Mouse (Mus musculus) liver, embryonic 11.5 days (tissue): Measurements from ENCODE around the gene Efna4. TPM values are rescaled to one million over a fixed set of nuclear protein-coding genes. Genes with fewer than 3 reads are reported as not detected.
A peak's percentile ranks its signal among the peaks of the same experiment; 100 is the strongest.

Source experiments
- ATAC-seq: fragments of 200-750 bp; cut with Nextera tagmentation; replicated peaks from 2 replicates; pipeline ENCODE4 v1.8.0; 2017; ENCODE audit warnings: moderate number of reproducible peaks, mild to moderate bottlenecking, moderate TSS enrichment, moderate library complexity; ENCODE audit not compliant: low FRiP score
- DNase-seq: peaks from one replicate; pipeline ENCODE4 v3.0.0-alpha.2; 2017; ENCODE audit warnings: low spot score
- H3K27ac ChIP-seq: fragments of 300-500 bp; sonication (generic); 2 replicates; pipeline ENCODE4 v1.5.1; 2014; ENCODE audit warnings: mild to moderate bottlenecking, low read depth, low read length, control low read depth
- H3K27me3 ChIP-seq: fragments of 300-500 bp; sonication (generic); replicated peaks from 2 replicates; pipeline ENCODE4 v1.6.1; 2014; ENCODE audit warnings: low read length, mixed read lengths; ENCODE audit not compliant: control insufficient read depth, insufficient read depth
- H3K36me3 ChIP-seq: fragments of 300-500 bp; sonication (generic); 2 replicates; pipeline ENCODE4 v1.6.1; 2014; ENCODE audit warnings: mild to moderate bottlenecking, low read length, moderate library complexity, mixed read lengths; ENCODE audit not compliant: control insufficient read depth, insufficient read depth
- H3K4me1 ChIP-seq: fragments of 300-500 bp; sonication (generic); replicated peaks from 2 replicates; pipeline ENCODE4 v1.6.1; 2014; ENCODE audit warnings: low read length, mixed read lengths; ENCODE audit not compliant: control insufficient read depth, insufficient read depth
- H3K4me2 ChIP-seq: fragments of 300-500 bp; sonication (generic); 2 replicates; pipeline ENCODE4 v1.6.1; 2014; ENCODE audit warnings: mild to moderate bottlenecking, control low read depth, moderate library complexity
- H3K4me3 ChIP-seq: fragments of 300-500 bp; sonication (generic); 2 replicates; pipeline ENCODE4 v1.5.1; 2014; ENCODE audit warnings: low read depth, low read length, control low read depth
- H3K9ac ChIP-seq: fragments of 300-500 bp; sonication (generic); 2 replicates; pipeline ENCODE4 v1.6.1; 2014; ENCODE audit warnings: low read depth, low read length, control low read depth
- H3K9me3 ChIP-seq: fragments of 300-500 bp; sonication (generic); 2 replicates; pipeline ENCODE4 v1.6.1; 2016; ENCODE audit warnings: low read length, inconsistent platforms, mixed read lengths; ENCODE audit not compliant: control insufficient read depth
- WGBS: fragments of 180-500 bp; shearing (Covaris S2); extraction: QIAGEN DNeasy Blood & Tissue Kit; methylation state at CpG from one replicate; pipeline ENCODE4 v1.1.7; 2014; 5-methylcytosine and 5-hydroxymethylcytosine counted together
- polyA plus RNA-seq: library from polyadenylated mRNA; unstranded; fragments of >200 nt; fragmentation: Nextera tagmentation; extraction: Ambion mirVana; gene quantifications from 2 replicates; pipeline ENCODE4 v1.2.1, GENCODE M21; 2014

Gene Efna4
- 6.5 and 6.9 TPM in 2 replicates for polyA plus RNA-seq

- Histone ChIP-seq H3K9ac (peak within 1 kb of the TSS; percentile 64), H3K27ac (peak within 1 kb of the TSS; percentile 68)
- 2% methylated on average over 42 of the region's 44 CpGs for WGBS
Measured at GRCm38 (mm10) chr3:89337721-89338578, at the start of gene Efna4. Gene Efna4 (minus strand): TSS chr3:89338028.

GRCm38 (mm10) chr3:89386438-89387420, 48.9 kb upstream of the Efna4 start:
- Histone ChIP-seq H3K27me3 (no peaks in the 10 kb centered on the region; the same call in 1 of the 2 replicates), H3K27ac (no peak overlapping the region), H3K4me3 (peak overlapping the region; percentile 1; the same call in 1 of the 2 replicates), H3K36me3 (no peaks in the 10 kb centered on the region; the same call in 1 of the 2 replicates), H3K9me3 (no peaks in the 10 kb centered on the region), H3K9ac (no peak overlapping the region), H3K4me2 (peak overlapping the region; percentile 30), H3K4me1 (peaks cover 43% of the 10 kb centered on the region)
- DNase-seq = no peak
- 59% methylated on average over 17 of the region's 17 CpGs for WGBS
- no peak for ATAC-seq

More at GRCm38 (mm10) chr3:89337721-89338578, at the start of gene Efna4:
- ATAC-seq (peak; percentile 75), DNase-seq (peak; percentile 75)
- Histone ChIP-seq H3K27me3 (peaks cover 14% of the 10 kb centered on the region), H3K4me1 (peaks cover 27% of the 10 kb centered on the region), H3K4me3 (peak within 1 kb of the TSS; percentile 67), H3K9me3 (no peaks in the 10 kb centered on the region), H3K36me3 (peaks cover 6% of the 10 kb centered on the region; the same call in 1 of the 2 replicates), H3K4me2 (peak within 1 kb of the TSS; percentile 82)

GRCm38 (mm10) chr3:89385451-89385850, 47.6 kb upstream of the Efna4 start:
- 35% methylated on average over 11 of the region's 11 CpGs for WGBS
- Histone ChIP-seq H3K4me2 (peak overlapping the region; percentile 10; the same call in 1 of the 2 replicates), H3K9ac (no peak overlapping the region)

GRCm38 (mm10) chr3:89384331-89385076, 46.7 kb upstream of the Efna4 start:
- Histone ChIP-seq H3K4me2 (no peak overlapping the region), H3K27ac (no peak overlapping the region), H3K27me3 (no peaks in the 10 kb centered on the region), H3K36me3 (no peaks in the 10 kb centered on the region; the same call in 1 of the 2 replicates), H3K9me3 (no peaks in the 10 kb centered on the region), H3K9ac (no peak overlapping the region), H3K4me1 (peaks cover 29% of the 10 kb centered on the region), H3K4me3 (no peak overlapping the region)
- no peak for ATAC-seq
- no peak for DNase-seq
- whole genome bisulfite sequencing = 71% methylated on average over 12 of the region's 12 CpGs

More at GRCm38 (mm10) chr3:89385451-89385850, 47.6 kb upstream of the Efna4 start:
- Histone ChIP-seq H3K9me3 (no peaks in the 10 kb centered on the region), H3K27me3 (no peaks in the 10 kb centered on the region), H3K27ac (no peak overlapping the region), H3K4me1 (peaks cover 30% of the 10 kb centered on the region), H3K36me3 (no peaks in the 10 kb centered on the region; the same call in 1 of the 2 replicates), H3K4me3 (no peak overlapping the region)
- no peak for DNase-seq
- no peak for ATAC-seq

- no peak overlapping the region for H3K4me3 ChIP-seq
- H3K27me3 ChIP-seq = no peaks in the 10 kb centered on the region
- 77% methylated on average over 5 of the region's 5 CpGs for WGBS
- ATAC-seq = no peak
- peaks cover 2% of the 10 kb centered on the region; the same call in 1 of the 2 replicates for H3K36me3 ChIP-seq
- H3K4me1 ChIP-seq = peaks cover 31% of the 10 kb centered on the region
- no peak overlapping the region for H3K9ac ChIP-seq
- H3K4me2 ChIP-seq = no peak overlapping the region
- H3K9me3 ChIP-seq = no peaks in the 10 kb centered on the region
- no peak for DNase-seq
- H3K27ac ChIP-seq = no peak overlapping the region
Measured at GRCm38 (mm10) chr3:89383651-89384255, 45.9 kb upstream of the Efna4 start.

GRCm38 (mm10) chr3:89382950-89383349, 45.1 kb upstream of the Efna4 start:
- Histone ChIP-seq H3K9ac (no peak overlapping the region), H3K4me3 (no peak overlapping the region), H3K27ac (no peak overlapping the region), H3K4me2 (no peak overlapping the region), H3K9me3 (no peaks in the 10 kb centered on the region), H3K27me3 (no peaks in the 10 kb centered on the region), H3K4me1 (peaks cover 25% of the 10 kb centered on the region), H3K36me3 (peaks cover 2% of the 10 kb centered on the region; the same call in 1 of the 2 replicates)
- ATAC-seq (no peak), DNase-seq (no peak)
- 74% methylated on average over 5 of the region's 5 CpGs for WGBS

- Histone ChIP-seq H3K4me3 (no peak overlapping the region), H3K4me1 (peaks cover 19% of the 10 kb centered on the region), H3K36me3 (peaks cover 2% of the 10 kb centered on the region; the same call in 1 of the 2 replicates), H3K27ac (no peak overlapping the region), H3K9ac (no peak overlapping the region), H3K4me2 (no peak overlapping the region), H3K9me3 (no peaks in the 10 kb centered on the region), H3K27me3 (no peaks in the 10 kb centered on the region)
- ATAC-seq (no peak), DNase-seq (no peak)
- 82% methylated on average over 9 of the region's 9 CpGs for WGBS
Measured at GRCm38 (mm10) chr3:89382033-89382882, 44.4 kb upstream of the Efna4 start.
